Mouse (Mus musculus) neural tube, embryonic 13.5 days (tissue): ENCODE measurements at regions not wholly inside any gene's neighbourhood (a gene's known extent, or its start where the extent isn't known, plus 50 kb on each side); places are given as distances from the start of the nearest gene placed in this dataset.

ENCODE experiments used
- ATAC-seq: fragments of 200-750 bp; cut with Nextera tagmentation; 2 replicates; pipeline ENCODE4 v1.8.0; 2017; ENCODE audit warnings: low read depth, mild to moderate bottlenecking, moderate TSS enrichment, moderate library complexity
- H3K27ac ChIP-seq: fragments of 300-500 bp; sonication (generic); replicated peaks from 2 replicates; pipeline ENCODE4 v1.5.1; 2015; ENCODE audit warnings: moderate library complexity, mild to moderate bottlenecking, inconsistent platforms
- H3K27me3 ChIP-seq: fragments of 300-500 bp; sonication (generic); 2 replicates; pipeline ENCODE4 v1.6.1; 2015; ENCODE audit warnings: mild to moderate bottlenecking, inconsistent platforms
- H3K36me3 ChIP-seq: fragments of 300-500 bp; sonication (generic); 2 replicates; pipeline ENCODE4 v1.6.1; 2015; ENCODE audit warnings: mild to moderate bottlenecking, inconsistent platforms
- H3K4me1 ChIP-seq: fragments of 300-500 bp; sonication (generic); replicated peaks from 2 replicates; pipeline ENCODE4 v1.6.1; 2015; ENCODE audit warnings: inconsistent platforms
- H3K4me2 ChIP-seq: fragments of 300-500 bp; sonication (generic); 2 replicates; pipeline ENCODE4 v1.6.1; 2015; ENCODE audit warnings: inconsistent platforms, mild to moderate bottlenecking, moderate library complexity
- H3K4me3 ChIP-seq: fragments of 300-500 bp; sonication (generic); 2 replicates; pipeline ENCODE4 v1.5.1; 2015; ENCODE audit warnings: mild to moderate bottlenecking, inconsistent platforms
- H3K9ac ChIP-seq: fragments of 300-500 bp; sonication (generic); 2 replicates; pipeline ENCODE4 v1.6.1; 2015; ENCODE audit warnings: moderate library complexity, mild to moderate bottlenecking, inconsistent platforms
- H3K9me3 ChIP-seq: fragments of 300-500 bp; sonication (generic); 2 replicates; pipeline ENCODE4 v1.6.1; 2016; ENCODE audit warnings: inconsistent platforms
- WGBS: fragments of 180-500 bp; shearing (Covaris S2); methylation state at CpG from one replicate; pipeline ENCODE4 v1.1.7; 2015; 5-methylcytosine and 5-hydroxymethylcytosine counted together

DNA sequence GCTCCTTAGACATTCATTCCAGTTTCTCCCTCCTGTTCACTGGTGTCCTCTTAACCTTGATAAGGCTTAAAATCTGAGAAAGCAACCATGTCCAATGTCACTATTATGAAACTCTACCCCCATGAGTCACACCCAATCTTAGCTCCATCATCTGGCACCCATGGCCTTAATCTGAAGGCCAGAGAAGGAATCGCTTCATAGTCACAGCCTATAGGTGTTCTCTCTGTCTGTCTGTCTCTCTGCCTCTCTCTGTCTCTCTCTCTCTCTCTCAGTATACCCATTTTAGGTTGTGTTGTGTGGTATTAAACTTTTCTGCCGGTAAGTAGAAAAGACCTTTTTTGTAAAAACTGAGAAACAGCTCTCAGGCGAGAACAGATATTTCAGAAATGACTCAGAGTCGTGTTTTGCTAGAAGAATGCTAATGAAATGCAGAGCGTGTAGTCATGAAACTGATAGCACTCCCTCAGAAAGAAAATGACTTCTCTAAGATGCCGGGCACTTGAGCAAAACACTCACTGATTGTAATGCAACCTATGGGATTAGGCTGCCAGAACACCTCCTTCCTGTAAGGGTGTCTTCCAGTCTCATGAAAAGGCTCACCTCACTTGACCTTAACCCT is 133.3 kb upstream of the Spdye4c start:
- Histone ChIP-seq H3K4me1 (no peaks in the 10 kb centered on the region), H3K27me3 (no peaks in the 10 kb centered on the region), H3K27ac (no peak overlapping the region), H3K36me3 (no peaks in the 10 kb centered on the region), H3K9ac (no peak overlapping the region), H3K4me3 (no peak overlapping the region), H3K9me3 (no peaks in the 10 kb centered on the region), H3K4me2 (no peak overlapping the region)
- 90% methylated on average over 6 of the region's 6 CpGs for WGBS
- no peak for ATAC-seq

DNA sequence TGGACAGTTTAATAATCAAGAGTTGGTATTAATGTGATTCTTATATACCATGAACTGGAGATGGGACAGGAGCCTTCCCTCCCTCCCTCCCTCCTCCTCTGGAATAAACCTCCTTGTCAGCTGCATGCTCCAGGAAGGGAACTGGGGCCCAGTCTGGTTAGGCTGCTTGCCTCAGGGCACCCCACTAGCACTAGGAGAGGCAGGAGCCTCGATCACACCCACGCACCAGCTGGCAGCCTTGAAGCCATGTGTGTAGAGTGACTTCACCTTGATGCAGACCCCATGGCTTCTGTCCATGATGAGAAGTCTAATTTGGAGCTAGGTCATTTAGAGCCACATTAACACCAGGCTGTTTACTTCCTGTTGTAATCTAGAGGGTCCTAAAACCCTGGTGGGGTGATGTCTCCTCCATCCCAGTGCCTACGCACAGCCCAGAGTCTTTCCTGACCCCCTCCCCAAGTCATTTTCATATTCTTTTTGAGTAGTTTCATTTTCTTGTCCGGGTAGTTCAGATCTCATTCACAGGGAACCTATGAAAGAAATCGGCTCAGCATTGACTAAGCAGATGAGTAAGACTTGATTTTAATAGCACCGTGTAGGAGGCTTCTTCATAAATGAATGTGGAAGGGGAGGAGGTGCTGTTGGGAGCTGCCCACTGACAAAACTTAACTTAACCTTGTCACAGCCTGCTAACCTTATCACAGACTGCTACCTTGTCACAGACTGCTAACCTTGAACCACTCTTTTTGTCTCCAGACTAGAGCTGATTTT is 125.6 kb upstream of the Spdye4c start:
- Histone ChIP-seq H3K36me3 (no peaks in the 10 kb centered on the region), H3K27me3 (no peaks in the 10 kb centered on the region), H3K4me3 (no peak overlapping the region), H3K27ac (no peak overlapping the region), H3K4me2 (no peak overlapping the region), H3K4me1 (no peaks in the 10 kb centered on the region), H3K9me3 (no peaks in the 10 kb centered on the region), H3K9ac (no peak overlapping the region)
- WGBS, result 84% methylated on average over 6 of the region's 6 CpGs
- no peak for ATAC-seq

DNA sequence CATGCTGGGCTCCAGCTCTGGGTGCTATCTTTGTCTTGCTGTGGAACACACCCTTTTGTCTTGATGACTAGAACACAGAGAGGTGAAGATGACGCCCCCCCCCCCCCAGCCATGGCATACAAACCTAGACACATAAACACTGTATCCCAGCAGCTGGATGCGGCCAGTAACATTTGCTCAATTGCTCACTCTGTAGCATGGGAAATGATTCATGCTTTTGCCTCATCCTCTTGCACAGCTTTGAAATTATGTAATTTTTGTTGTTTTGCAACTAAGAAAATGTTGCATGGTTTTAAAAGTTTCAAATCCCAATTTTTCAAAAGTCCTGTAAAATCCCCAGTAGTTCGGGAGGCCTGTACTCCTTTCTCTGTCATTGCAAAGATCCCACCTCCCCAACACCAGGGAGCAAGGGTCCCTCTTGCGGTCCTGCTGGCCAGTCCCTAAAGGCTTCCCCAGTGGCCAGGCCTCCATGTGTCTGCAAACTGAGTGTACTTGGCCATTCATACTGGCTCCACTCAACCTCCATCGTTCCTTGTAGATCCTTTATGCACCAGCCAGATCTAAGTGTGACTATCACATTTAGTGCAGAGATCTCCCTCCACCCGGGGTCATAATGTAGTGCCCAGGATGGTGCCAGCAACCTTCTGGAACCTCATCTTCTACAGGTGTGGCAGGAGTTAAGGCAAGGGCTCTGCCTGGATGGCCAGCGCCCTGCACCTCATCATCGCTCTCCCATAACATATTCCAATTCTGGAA is 123.3 kb upstream of the Spdye4c start:
- no peaks in the 10 kb centered on the region for H3K27me3 ChIP-seq
- H3K4me2 ChIP-seq, result no peak overlapping the region
- no peak overlapping the region for H3K9ac ChIP-seq
- no peak overlapping the region for H3K27ac ChIP-seq
- H3K9me3 ChIP-seq, result no peaks in the 10 kb centered on the region
- no peaks in the 10 kb centered on the region for H3K36me3 ChIP-seq
- peaks cover 7% of the 10 kb centered on the region for H3K4me1 ChIP-seq
- H3K4me3 ChIP-seq, result no peak overlapping the region
- no peak for ATAC-seq
- WGBS, result 86% methylated on average over 8 of the region's 8 CpGs

DNA sequence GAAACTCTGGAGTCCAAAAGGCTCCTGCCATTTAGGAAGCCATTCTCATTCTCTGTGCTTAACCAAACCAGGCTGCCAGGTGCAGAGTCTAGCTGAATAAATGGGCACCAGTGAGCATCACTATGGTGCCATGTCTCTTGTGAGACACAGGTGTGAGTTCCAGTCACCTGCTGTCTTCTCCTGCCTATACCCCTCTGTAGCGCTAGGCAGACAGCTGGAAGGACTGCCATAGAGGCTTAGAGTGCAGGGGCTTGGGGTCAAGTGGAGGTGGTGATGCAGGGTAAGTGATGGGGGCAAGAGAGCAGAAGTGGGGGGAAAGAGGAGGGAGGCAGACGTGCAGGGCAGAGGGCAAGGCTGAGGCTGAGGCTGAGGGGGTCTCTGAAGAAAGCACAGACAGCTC is 122.7 kb upstream of the Spdye4c start:
- no peak for ATAC-seq
- Histone ChIP-seq H3K36me3 (no peaks in the 10 kb centered on the region), H3K9ac (no peak overlapping the region), H3K4me3 (no peak overlapping the region), H3K9me3 (no peaks in the 10 kb centered on the region), H3K27me3 (no peaks in the 10 kb centered on the region), H3K27ac (no peak overlapping the region), H3K4me2 (no peak overlapping the region), H3K4me1 (peaks cover 12% of the 10 kb centered on the region)
- 64% methylated on average over 2 of the region's 2 CpGs for WGBS

DNA sequence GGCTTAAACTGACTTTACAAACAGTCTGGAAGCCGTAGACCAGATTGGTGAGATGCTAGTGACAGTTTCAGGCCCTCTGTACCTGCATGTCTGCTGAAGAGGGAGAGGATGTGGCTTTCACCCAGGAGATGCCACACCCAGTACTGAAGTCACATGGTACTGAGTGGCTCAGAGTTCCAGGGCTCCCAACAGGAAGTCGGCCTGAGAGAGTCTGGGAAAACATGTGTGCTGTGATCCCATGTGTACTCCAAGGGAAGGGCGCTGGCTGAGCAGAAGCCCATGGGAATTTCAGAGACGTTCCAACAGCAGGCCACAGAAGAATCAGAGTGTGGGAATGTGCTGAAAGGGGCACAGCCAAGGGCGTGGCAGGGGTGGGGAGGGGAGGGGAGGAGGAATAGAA is 120.7 kb upstream of the Spdye4c start:
- no peaks in the 10 kb centered on the region for H3K9me3 ChIP-seq
- 67% methylated on average over 5 of the region's 5 CpGs for WGBS
- ATAC-seq, result no peak
- no peak overlapping the region for H3K27ac ChIP-seq
- H3K4me1 ChIP-seq, result peaks cover 12% of the 10 kb centered on the region
- no peak overlapping the region for H3K4me2 ChIP-seq
- no peak overlapping the region for H3K4me3 ChIP-seq
- H3K27me3 ChIP-seq, result no peaks in the 10 kb centered on the region
- H3K36me3 ChIP-seq, result no peaks in the 10 kb centered on the region
- no peak overlapping the region for H3K9ac ChIP-seq

DNA sequence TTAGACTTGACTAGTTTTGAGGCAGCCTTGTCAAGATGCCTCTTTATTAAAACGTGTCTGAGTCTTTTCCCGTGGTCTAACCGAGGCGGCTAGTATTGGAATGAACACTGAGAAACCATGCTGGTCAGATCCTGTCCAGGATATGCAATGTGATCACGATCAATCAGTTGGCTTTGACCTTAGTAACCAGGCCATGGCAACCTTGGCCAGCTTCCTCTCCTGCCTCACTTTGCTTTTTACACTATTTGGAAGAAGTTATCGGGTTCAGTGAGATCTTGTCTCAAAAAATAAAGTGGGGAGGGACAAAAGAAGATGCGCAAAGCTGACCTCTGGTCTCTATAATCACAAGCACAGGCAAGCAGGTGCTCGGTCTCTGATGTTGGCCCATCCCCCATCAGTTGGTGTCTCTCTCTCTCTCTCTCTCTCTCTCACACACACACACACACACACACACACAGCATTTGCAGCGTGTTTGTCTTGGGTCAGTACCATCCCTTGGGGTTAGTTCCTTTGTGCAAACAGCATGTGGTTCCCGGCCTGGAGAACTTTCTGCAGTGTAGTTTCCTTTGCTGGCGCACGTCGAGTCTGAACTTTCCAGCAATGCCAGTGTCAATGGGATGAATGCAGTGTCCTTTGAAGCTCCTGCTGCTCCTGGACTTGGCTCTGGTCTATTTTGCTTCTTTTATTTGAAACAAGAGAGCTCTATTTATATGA is 117.6 kb upstream of the Spdye4c start:
- Histone ChIP-seq H3K4me3 (no peak overlapping the region), H3K4me2 (no peak overlapping the region), H3K27me3 (no peaks in the 10 kb centered on the region), H3K4me1 (peaks cover 12% of the 10 kb centered on the region), H3K9me3 (no peaks in the 10 kb centered on the region), H3K27ac (no peak overlapping the region), H3K9ac (no peak overlapping the region), H3K36me3 (no peaks in the 10 kb centered on the region)
- WGBS, result 75% methylated on average over 13 of the region's 13 CpGs
- ATAC-seq, result no peak

DNA sequence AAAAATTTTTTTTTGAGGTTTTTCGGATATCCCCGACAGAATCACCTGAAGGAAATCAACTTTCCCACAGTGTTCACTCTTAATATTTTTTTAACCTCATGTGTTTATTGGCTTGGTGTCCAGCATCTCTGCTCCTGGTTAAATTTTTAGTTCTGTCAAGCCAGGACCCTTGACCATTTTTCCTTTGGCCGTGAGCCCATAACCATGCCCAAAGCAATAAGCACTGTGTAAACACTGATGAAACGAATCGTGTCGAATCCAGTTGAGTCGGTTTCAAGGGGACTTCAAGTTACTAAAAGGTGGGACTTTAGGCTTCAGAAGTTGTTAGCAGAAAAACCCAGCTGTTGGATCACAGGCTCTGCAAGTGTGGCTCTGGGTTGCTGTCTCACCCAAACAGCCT is 117.0 kb upstream of the Spdye4c start:
- no peaks in the 10 kb centered on the region for H3K36me3 ChIP-seq
- no peaks in the 10 kb centered on the region for H3K9me3 ChIP-seq
- H3K4me3 ChIP-seq, result no peak overlapping the region
- 87% methylated on average over 7 of the region's 7 CpGs for WGBS
- ATAC-seq, result no peak
- H3K4me1 ChIP-seq, result peaks cover 12% of the 10 kb centered on the region
- H3K4me2 ChIP-seq, result no peak overlapping the region
- H3K27ac ChIP-seq, result no peak overlapping the region
- no peaks in the 10 kb centered on the region for H3K27me3 ChIP-seq
- H3K9ac ChIP-seq, result no peak overlapping the region

DNA sequence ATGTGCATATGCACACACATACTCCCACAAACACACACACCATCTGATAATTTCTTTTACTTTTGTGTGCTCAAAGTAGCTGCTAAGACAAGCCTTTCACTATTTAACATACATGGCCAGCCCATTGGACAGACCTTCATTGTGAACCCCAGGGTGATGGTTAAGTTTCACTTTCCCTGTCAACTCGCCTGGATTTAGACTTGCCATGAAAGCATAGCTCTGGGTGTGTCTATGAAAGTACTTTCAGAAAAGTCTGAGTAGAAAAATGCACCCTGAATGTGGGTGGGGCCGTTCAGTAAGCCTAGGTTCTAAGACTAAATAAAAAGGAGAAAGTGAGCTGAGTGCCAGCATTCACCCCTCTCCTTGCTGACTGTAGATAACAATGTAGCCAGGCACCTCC is 113.8 kb upstream of the Spdye4c start:
- H3K36me3 ChIP-seq, result no peaks in the 10 kb centered on the region
- H3K9ac ChIP-seq, result no peak overlapping the region
- ATAC-seq, result no peak
- H3K4me3 ChIP-seq, result no peak overlapping the region
- H3K9me3 ChIP-seq, result no peaks in the 10 kb centered on the region
- no peak overlapping the region for H3K27ac ChIP-seq
- no peaks in the 10 kb centered on the region for H3K27me3 ChIP-seq
- WGBS, result 77% methylated on average over 2 of the region's 2 CpGs
- H3K4me2 ChIP-seq, result no peak overlapping the region
- H3K4me1 ChIP-seq, result peaks cover 8% of the 10 kb centered on the region

DNA sequence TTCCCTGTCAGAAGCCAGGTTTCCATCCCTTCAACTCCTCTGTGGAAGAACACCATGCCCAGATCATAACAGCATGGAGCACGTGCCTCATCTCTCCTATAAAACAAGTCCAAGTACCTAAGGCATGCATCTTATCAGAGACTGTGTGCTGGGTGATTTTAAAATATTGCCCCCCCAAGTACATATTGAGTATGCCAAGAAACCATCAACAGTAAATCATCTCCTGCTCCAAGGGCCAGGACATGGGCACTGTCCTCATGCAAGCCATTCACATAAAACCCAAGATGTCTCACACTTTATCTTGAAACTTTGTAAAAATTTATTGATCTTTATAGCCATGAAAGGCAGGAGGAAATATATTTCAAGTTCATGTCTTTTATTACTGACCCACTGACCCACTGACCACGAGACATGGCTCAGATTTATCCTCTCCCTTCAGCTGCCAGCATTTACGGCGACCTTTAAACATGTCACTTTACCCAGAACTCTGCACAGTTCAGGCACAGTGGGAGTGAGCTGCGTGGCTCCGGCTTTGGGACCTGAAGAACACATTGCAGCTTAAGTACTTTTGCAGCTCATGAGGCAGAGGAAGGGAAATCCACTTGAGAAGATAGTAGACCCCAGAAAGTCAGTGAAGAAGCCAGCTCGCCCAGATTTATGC is 99.7 kb upstream of the Spdye4c start:
- H3K4me1 ChIP-seq, result no peaks in the 10 kb centered on the region
- H3K27me3 ChIP-seq, result no peaks in the 10 kb centered on the region
- 72% methylated on average over 7 of the region's 7 CpGs for WGBS
- no peak overlapping the region for H3K4me2 ChIP-seq
- H3K27ac ChIP-seq, result no peak overlapping the region
- H3K9ac ChIP-seq, result no peak overlapping the region
- no peaks in the 10 kb centered on the region for H3K36me3 ChIP-seq
- no peaks in the 10 kb centered on the region for H3K9me3 ChIP-seq
- no peak for ATAC-seq
- no peak overlapping the region for H3K4me3 ChIP-seq

DNA sequence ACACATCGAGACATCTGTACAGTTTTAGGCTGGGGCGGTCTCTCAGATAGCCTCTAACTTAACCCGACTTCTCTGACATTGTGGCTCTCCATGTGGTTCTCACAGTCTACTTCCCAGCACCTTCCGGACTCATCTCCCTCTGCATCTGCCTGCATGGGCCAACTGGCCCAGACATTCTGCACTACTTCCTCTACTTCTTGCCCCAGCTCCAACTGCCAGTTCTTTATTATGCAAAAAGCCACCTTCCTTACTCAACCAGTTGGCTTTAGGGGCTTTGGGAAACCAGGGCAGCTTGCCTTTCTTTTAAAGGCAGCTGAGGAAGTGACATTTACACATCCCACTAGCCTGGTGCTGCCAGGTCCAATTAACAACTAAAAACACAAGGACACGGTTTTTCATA is 97.1 kb upstream of the Spdye4c start:
- no peak for ATAC-seq
- Histone ChIP-seq H3K27me3 (no peaks in the 10 kb centered on the region), H3K4me3 (no peak overlapping the region), H3K9ac (no peak overlapping the region), H3K4me1 (no peaks in the 10 kb centered on the region), H3K36me3 (no peaks in the 10 kb centered on the region), H3K4me2 (no peak overlapping the region), H3K9me3 (no peaks in the 10 kb centered on the region), H3K27ac (no peak overlapping the region)
- WGBS, result 89% methylated on average over 5 of the region's 5 CpGs

DNA sequence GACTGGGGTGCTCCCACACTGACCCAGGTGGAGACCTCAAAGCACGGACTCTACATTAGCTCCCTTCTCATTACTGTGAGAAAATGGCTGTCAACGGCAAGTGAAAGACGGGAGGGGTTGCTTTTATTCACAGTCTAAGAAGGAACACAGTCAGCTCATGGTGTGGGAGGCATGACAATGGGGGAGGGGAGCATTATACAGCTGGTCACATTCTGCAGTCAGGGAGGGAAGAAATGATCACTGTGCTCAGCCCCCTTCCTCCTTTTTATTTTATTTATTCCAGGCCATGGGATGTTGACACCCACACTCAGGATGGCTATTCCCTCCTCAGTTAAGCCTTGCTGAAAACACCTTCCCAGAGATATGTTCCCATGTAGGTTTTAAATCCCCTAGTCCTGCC is 93.1 kb upstream of the Spdye4c start:
- Histone ChIP-seq H3K4me1 (no peaks in the 10 kb centered on the region), H3K9me3 (no peaks in the 10 kb centered on the region), H3K27ac (no peak overlapping the region), H3K9ac (no peak overlapping the region), H3K27me3 (no peaks in the 10 kb centered on the region), H3K36me3 (no peaks in the 10 kb centered on the region), H3K4me3 (no peak overlapping the region), H3K4me2 (no peak overlapping the region)
- no peak for ATAC-seq
- 41% methylated on average over 3 of the region's 3 CpGs for WGBS

DNA sequence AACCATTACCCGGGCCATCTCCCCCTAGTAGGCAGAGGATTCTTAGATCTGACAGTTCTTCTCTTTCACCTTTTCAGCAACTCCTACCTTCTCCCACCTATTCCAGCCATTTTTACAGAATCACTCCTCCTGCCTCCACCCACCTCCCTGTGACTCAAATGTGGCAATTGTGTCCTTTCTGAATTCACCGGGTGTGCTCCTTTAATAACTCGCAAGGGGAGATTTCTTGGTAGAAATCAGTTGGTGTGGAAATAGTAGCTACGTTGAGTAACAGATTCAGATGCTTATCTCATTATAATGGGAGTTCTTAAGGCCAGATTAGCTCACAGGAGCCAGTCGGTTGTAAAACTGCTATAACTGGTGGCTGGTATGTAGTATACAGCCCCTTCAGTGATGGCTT is 92.4 kb upstream of the Spdye4c start:
- Histone ChIP-seq H3K36me3 (no peaks in the 10 kb centered on the region), H3K4me3 (no peak overlapping the region), H3K9ac (no peak overlapping the region), H3K27me3 (no peaks in the 10 kb centered on the region), H3K27ac (no peak overlapping the region), H3K9me3 (no peaks in the 10 kb centered on the region), H3K4me2 (no peak overlapping the region), H3K4me1 (no peaks in the 10 kb centered on the region)
- 78% methylated on average over 5 of the region's 5 CpGs for WGBS
- ATAC-seq, result no peak
